Mouse (Mus musculus) bone marrow macrophage, adult 2 months (primary cell): ENCODE results near the gene Dpagt1.
"Not testable (repeated sequence)": the region's sequence is repeated elsewhere in the genome, so short reads cannot be mapped to it uniquely, and the experiment has no call there.

Source experiments
- CTCF ChIP-seq: IDR thresholded peaks from 2 replicates; pipeline ENCODE4 v1.5.1; 2012; ENCODE audit warnings: low read depth, mild to moderate bottlenecking, low read length, moderate library complexity
- POLR2A ChIP-seq: IDR thresholded peaks from 2 replicates; pipeline ENCODE4 v1.6.1; 2012; ENCODE audit warnings: mild to moderate bottlenecking, low read depth, low read length, borderline replicate concordance

DNA sequence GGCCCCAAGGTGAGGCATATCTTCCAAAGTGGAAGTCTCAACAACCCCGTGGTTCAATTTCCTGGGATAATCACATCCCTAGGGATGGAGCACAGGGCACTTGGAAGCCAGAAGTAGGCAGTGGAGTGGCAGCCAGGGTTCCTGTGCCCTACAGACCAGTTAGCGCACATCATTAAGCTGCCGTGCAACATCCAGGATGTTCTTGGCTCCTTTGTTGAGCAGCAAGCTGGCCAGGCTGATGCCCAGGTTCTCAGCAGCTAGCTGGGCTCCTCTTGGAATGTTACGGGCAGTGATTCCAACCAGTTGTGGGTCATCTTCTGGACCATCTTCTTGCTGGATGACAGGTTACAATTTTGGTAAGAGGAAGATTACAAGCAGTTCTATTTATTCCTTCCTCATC lies 10.7 kb downstream of the Dpagt1 start:
- TF ChIP-seq POLR2A, CTCF: not testable (repeated sequence)
